Mouse (Mus musculus) bone marrow macrophage, adult 2 months (primary cell): ENCODE results near the gene Slc1a2.

Experiments used
- CTCF ChIP-seq: IDR thresholded peaks from 2 replicates; pipeline ENCODE4 v1.5.1; 2012; ENCODE audit warnings: low read depth, mild to moderate bottlenecking, low read length, moderate library complexity
- POLR2A ChIP-seq: IDR thresholded peaks from 2 replicates; pipeline ENCODE4 v1.6.1; 2012; ENCODE audit warnings: mild to moderate bottlenecking, low read depth, low read length, borderline replicate concordance

DNA sequence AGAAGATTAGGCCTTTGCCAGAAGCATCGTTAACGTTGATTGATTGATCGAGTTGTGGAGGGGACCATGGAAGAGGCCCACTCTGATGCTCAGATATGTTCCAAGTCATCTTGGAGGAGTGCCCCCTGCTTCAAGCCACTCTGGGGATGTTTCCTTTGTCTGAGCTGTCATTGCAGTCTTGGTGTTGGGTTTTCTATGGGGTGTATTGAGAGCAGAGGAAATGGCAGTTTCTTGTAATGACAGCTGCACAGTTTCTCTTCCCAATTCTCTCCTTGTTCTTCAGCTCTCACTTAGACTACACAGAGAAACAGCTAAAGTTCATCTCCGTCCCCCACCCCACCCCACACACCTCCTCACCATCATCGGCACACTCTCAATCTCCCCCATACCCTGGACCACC is 78.0 kb downstream of the Slc1a2 start:
- TF ChIP-seq POLR2A (no peak), CTCF (no peak)
